Mouse (Mus musculus) naive thymus-derived CD4-positive, alpha-beta T cell, adult 2 months (primary cell): ENCODE data around the gene Cfap44.

Source experiments
- DNase-seq: peaks from one replicate; pipeline ENCODE4 v3.0.0-alpha.2; 2011; ENCODE audit warnings: low read depth

Cfap44 gene

GRCm38 (mm10) chr16:44394577-44395243 lies at the start of gene Cfap44:
Cfap44 (plus strand) TSS chr16:44394796.
- peak; percentile 76 for DNase-seq

- peak; percentile 97 for DNase-seq
Measured at GRCm38 (mm10) chr16:44347071-44347901, 47.3 kb upstream of the Cfap44 start, which contains the start of gene Spice1. Spice1 (plus strand) TSS chr16:44347121.

DNA sequence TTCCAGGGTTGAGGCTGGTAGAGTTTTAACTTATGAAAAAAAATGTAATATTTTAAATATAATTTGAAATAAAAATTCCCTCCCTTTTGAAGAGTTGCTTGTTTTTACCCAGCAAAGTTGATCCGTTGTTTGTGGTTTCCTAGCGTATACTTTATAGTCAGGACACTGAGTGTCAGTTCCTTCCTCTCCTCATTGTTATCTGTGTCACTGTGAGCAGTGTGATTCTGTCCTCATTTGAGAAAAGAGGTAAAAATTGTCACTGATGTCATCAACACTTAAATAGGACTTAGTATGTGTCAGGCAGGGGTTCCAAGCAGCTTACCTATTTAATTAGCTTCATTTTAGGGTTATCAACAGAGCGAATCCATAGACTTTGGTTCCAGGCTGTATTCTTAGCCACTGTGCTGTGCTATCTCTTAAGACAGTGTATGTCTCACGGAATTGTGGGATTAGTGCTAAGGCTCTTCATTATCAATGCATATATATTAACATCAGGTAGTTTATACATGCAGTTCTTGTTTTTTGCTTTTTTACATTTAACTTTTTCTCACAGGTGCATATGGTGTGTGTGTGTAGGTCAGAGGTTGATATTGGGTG lies 44.7 kb upstream of the Cfap44 start:
- peak; percentile 54 for DNase-seq

- DNase-seq, result peak; percentile 47
Measured at GRCm38 (mm10) chr16:44356291-44356690, 38.3 kb upstream of the Cfap44 start.

GRCm38 (mm10) chr16:44357571-44358268 lies 36.9 kb upstream of the Cfap44 start:
- DNase-seq, result peak; percentile 92

DNA sequence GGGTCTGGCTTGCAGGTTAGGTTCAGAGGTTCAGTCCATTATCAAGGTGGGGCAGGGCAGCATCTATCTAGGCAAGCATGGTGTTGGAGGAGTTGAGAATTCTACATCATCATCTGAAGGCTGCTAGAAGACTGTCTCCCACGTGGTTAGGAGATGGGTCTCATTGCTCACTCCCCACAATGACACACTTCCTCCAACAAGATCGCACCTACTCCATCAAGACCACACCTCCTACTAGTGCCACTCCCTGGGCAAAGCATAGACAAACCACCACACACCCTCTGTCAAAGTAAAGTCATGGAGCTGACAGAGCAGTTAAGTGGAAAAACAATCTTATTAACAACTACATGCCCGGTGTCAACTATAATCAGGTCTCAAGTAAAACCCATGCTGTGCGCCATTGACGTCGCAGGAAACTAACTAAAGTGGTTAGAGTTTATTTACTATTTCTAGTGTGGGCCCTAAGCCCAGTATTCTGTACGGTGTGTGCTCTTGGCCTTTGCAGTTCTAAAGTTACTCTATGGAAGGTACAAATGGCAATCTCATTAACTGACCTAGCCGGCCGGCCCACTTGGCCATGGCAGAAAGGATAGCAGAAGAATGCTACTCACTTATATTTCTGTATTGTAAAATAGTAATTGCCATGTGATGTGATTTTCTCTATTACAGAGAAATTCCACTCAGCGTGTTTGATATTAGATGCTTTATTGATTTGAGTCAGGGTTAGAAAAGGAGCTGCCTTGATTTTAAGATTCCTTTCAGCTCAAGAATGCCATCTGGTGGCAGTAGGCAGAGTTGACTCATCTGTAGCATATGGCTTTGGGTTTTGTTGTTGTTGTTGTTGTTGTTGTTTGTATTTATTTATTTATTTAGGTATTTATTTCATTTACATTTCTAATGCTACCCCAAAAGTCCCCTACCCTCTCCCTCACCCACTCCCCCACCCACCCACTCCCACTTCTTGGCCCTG lies 32.4 kb upstream of the Cfap44 start:
- DNase-seq, result peak; percentile 78

- no peak for DNase-seq
Measured at GRCm38 (mm10) chr16:44365522-44365921, 29.1 kb upstream of the Cfap44 start.

- no peak for DNase-seq
Measured at GRCm38 (mm10) chr16:44375459-44375858, 19.1 kb upstream of the Cfap44 start.

DNA sequence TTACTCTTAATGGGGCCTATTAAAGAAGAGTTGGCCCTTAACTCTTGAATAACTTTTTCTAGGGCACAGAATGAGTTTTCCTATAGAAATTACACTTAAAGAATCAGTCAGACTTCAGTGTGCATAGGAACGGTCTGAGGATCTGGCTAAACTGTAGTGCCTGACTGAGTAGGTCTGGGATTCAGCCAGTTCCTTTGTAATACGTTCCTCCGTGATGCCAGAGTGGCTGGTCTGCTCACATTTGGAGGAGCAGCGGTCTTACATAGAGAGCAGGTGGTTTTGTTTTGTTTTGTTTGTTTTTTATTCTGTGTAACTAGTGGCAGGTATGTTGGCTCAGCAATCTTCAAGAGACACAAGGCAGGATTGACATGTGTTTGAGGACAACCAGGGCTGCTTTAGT lies 14.6 kb upstream of the Cfap44 start:
- no peak for DNase-seq

- DNase-seq, result no peak
Measured at GRCm38 (mm10) chr16:44381578-44381977, 13.0 kb upstream of the Cfap44 start.

GRCm38 (mm10) chr16:44383549-44383948 lies 11.0 kb upstream of the Cfap44 start:
- DNase-seq, result no peak

- DNase-seq, result no peak
Measured at GRCm38 (mm10) chr16:44384251-44384650, 10.3 kb upstream of the Cfap44 start.

DNA sequence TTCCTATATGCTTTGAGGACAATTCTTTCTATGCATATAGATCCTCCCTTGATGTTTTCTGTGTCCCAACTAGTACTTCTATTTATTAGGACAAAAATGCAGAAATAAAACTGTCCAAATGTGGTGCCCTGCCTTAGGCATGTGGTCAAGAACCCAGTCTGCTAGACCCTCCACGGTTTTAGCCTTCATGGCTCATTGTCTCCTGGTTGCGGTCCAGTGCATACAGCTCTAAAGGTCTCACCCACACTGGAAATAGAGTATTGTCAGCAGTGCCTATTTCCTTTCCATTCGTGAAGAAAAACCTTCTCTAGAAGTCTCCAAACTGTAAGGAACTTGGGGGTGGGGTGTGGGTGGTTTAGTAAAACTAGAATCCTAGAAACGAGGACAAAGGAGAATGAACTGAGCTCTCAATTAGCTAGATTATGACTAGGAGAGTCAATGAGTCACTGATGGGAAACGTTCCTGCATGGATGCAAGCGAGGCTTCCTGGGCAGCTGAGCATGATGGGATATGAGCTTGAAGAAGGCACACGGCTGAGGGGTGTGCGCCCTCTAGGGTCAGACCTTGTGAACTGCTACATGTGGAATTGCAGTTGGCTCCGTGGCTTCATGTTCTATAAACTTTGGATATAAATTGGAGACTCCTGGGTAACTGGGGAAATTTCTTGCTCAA lies 2.6 kb upstream of the Cfap44 start:
- peak; percentile 43 for DNase-seq

- DNase-seq, result no peak
Measured at GRCm38 (mm10) chr16:44404933-44405332, 10.3 kb downstream of the Cfap44 start.

DNA sequence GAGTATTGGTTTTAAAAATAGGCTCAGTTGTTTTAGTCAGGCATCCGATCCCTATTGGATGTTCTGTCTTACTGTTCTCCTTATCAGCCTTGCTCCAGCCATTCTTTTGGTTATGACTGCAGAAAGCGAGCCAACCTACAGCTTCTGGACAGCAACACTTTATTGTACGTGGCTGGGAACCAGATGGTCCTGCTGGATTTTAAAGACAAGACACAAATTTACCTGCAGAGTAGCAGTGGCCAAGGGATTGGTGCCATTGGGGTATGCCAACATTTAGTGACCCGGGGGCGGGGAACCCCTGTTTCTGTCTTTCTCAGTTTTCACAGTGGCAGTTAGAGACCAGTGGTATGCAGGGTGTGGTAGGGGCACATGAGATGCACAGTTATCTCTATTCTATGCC lies 12.6 kb downstream of the Cfap44 start:
- no peak for DNase-seq

DNA sequence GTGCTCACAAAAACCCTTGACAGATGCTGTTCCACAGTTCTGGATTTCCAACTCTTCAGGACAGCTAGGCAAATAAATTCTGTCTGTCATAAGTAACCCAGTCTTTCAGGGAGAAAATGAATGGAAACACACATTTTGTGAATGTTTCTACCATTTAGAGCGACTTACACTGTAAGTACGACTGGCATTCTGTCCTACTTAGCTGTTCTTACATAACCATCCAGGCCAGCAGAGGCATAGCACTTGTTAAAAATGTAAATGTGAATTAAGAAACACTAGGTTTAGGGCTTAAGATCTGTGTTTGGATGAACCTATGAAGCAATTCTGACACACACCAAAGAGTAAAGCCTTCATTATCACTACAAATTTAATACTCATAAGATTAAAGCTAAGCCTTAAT lies 13.7 kb downstream of the Cfap44 start:
- no peak for DNase-seq

DNA sequence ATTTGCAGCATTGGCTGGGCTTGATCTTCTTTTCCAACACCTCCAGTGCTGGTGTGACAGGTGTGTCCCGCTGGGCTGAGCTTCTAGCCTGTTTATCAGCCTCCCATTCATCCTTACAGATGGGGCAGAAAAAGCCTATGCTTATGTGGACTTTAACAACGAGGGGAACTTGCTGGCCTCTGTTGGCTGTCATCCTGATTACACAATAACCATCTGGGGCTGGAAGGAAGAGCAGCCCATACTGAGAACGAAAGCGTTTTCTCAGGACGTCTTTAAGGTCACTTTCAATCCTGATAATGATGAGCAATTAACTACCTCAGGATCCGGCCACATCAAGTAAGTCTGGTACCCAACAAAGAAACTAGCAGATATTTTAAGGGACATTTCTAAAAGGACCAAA lies 15.6 kb downstream of the Cfap44 start:
- no peak for DNase-seq

GRCm38 (mm10) chr16:44417596-44417995 lies 23.0 kb downstream of the Cfap44 start:
- DNase-seq, result no peak

GRCm38 (mm10) chr16:44421735-44422134 lies 27.1 kb downstream of the Cfap44 start:
- no peak for DNase-seq

- DNase-seq, result no peak
Measured at GRCm38 (mm10) chr16:44423499-44423898, 28.9 kb downstream of the Cfap44 start.

GRCm38 (mm10) chr16:44428456-44428855 lies 33.9 kb downstream of the Cfap44 start:
- DNase-seq, result no peak
